Mouse (Mus musculus) midbrain, embryonic 16.5 days (tissue): ENCODE results near the gene Vmn1r124. TPM values are rescaled to one million over a fixed set of nuclear protein-coding genes. Genes with fewer than 3 reads are reported as not detected.
"Not testable (repeated sequence)": the region's sequence is repeated elsewhere in the genome, so short reads cannot be mapped to it uniquely, and the experiment has no call there.

Source experiments
- ATAC-seq: fragments of 200-750 bp; cut with Nextera tagmentation; 2 replicates; pipeline ENCODE4 v1.8.0; 2017; ENCODE audit warnings: moderate TSS enrichment
- H3K27ac ChIP-seq: fragments of 300-500 bp; sonication (generic); 2 replicates; pipeline ENCODE4 v1.5.1; 2014; ENCODE audit warnings: mild to moderate bottlenecking, low read length, mixed read lengths
- H3K27me3 ChIP-seq: fragments of 300-500 bp; sonication (generic); 2 replicates; pipeline ENCODE4 v1.6.1; 2014; ENCODE audit warnings: low read depth, low read length, mixed read lengths; ENCODE audit not compliant: control insufficient read depth, insufficient read depth
- H3K36me3 ChIP-seq: fragments of 300-500 bp; sonication (generic); 2 replicates; pipeline ENCODE4 v1.6.1; 2014; ENCODE audit warnings: mild to moderate bottlenecking, low read length, moderate library complexity, mixed read lengths; ENCODE audit not compliant: control insufficient read depth, insufficient read depth
- H3K4me1 ChIP-seq: fragments of 300-500 bp; sonication (generic); 2 replicates; pipeline ENCODE4 v1.6.1; 2014; ENCODE audit warnings: mild to moderate bottlenecking, low read length, mixed read lengths; ENCODE audit not compliant: control insufficient read depth, insufficient read depth
- H3K4me2 ChIP-seq: fragments of 300-500 bp; sonication (generic); 2 replicates; pipeline ENCODE4 v1.6.1; 2014; ENCODE audit warnings: mild to moderate bottlenecking, low read length, mixed read lengths
- H3K4me3 ChIP-seq: fragments of 300-500 bp; sonication (generic); 2 replicates; pipeline ENCODE4 v1.5.1; 2014; ENCODE audit warnings: low read depth, mild to moderate bottlenecking, low read length, moderate library complexity, mixed read lengths
- H3K9ac ChIP-seq: fragments of 300-500 bp; sonication (generic); 2 replicates; pipeline ENCODE4 v1.6.1; 2014; ENCODE audit warnings: low read depth, low read length, mixed read lengths
- H3K9me3 ChIP-seq: fragments of 300-500 bp; sonication (generic); replicated peaks from 2 replicates; pipeline ENCODE4 v1.6.1; 2014; ENCODE audit warnings: mild to moderate bottlenecking, low read length, mixed read lengths; ENCODE audit not compliant: control insufficient read depth, poor library complexity, severe bottlenecking
- WGBS: fragments of 180-500 bp; shearing (Covaris S2); extraction: QIAGEN DNeasy Blood & Tissue Kit; methylation state at CpG from one replicate; pipeline ENCODE4 v1.1.7; 2014; 5-methylcytosine and 5-hydroxymethylcytosine counted together
- polyA plus RNA-seq: library from polyadenylated mRNA; unstranded; fragments of >200 nt; fragmentation: Nextera tagmentation; extraction: Ambion mirVana; gene quantifications from 2 replicates; pipeline ENCODE4 v1.2.1, GENCODE M21; 2015

Gene Vmn1r124
- polyA plus RNA-seq = not detected in 2 replicates

DNA sequence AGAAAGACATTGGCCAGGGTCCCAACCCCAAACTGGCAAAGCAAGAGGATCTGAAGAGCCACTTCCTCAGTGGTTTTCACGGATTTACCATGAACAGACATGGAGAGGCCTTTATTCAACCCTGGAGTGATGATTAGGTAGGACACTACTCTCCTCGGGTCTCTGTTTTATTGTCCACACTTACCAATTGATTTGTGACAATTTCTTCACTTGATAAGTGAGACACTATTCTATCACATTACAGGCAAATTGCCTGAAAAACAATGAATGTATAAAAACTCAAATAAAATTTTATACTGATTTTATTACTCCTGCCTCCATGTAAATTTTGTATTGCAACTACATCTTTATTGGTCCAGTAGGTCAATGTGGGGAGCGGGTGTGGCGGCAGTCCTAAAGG, at the start of gene Vmn1r124:
Vmn1r124 (minus strand) TSS at position 101 of the 400 bp plus-strand sequence.
- not testable (repeated sequence) for H3K4me1 ChIP-seq, H3K27me3 ChIP-seq, H3K9ac ChIP-seq, H3K27ac ChIP-seq, H3K4me3 ChIP-seq, H3K36me3 ChIP-seq, ATAC-seq, H3K9me3 ChIP-seq, H3K4me2 ChIP-seq
- 74% methylated on average over 4 of the region's 4 CpGs for WGBS

DNA sequence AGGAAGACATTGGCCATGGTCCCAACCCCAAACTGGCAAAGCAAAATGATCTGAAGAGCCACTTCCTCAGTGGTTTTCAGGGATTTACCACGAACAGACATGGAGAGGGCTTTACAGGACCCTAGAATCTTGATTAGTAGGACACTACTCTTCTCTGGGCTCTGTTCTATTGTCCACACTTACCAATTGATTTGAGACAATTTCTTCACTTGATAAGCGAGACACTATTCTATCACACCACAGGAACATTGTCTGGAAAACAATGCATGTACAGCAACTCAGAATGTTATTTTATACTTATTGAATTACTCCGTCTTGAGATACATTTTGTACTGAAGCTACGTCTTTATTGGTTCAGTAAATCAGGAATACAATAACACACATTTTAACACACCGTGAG, 41.0 kb upstream of the Vmn1r124 start, which contains the start of gene Vmn1r126:
Vmn1r126 (minus strand) TSS at position 101 of the 400 bp plus-strand sequence.
- not testable (repeated sequence) for H3K9ac ChIP-seq, ATAC-seq, H3K36me3 ChIP-seq

DNA sequence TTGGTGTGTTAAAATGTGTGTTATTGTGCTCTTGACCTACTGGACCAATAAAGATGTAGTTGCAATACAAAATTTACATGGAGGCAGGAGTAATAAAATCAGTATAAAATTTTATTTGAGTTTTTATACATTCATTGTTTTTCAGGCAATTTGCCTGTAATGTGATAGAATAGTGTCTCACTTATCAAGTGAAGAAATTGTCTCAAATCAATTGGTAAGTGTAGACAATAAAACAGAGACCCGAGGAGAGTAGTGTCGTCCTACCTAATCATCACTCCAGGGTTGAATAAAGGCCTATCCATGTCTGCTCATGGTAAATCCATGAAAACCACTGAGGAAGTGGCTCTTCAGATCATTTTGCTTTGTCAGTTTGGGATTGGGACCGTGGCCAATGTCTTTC, 11.5 kb upstream of the Vmn1r124 start, which contains the start of gene Vmn1r125:
Vmn1r125 (plus strand) TSS at position 301 of the 400 bp plus-strand sequence.
- not testable (repeated sequence) for H3K4me2 ChIP-seq, H3K9ac ChIP-seq, H3K9me3 ChIP-seq, H3K36me3 ChIP-seq, H3K27me3 ChIP-seq, ATAC-seq, H3K4me3 ChIP-seq, H3K27ac ChIP-seq, H3K4me1 ChIP-seq
- 67% methylated on average over 3 of the region's 3 CpGs for WGBS

More for the DNA sequence above, 41.0 kb upstream of the Vmn1r124 start, which contains the start of gene Vmn1r126:
- not testable (repeated sequence) for H3K9me3 ChIP-seq, H3K27me3 ChIP-seq, H3K4me2 ChIP-seq, H3K4me1 ChIP-seq, H3K27ac ChIP-seq, H3K4me3 ChIP-seq
- no CpG with 5 or more reads among the region's 5 CpGs for WGBS

Other genes starting within 250 kb of the Vmn1r124 start
- gene Vmn1r119, start 248.2 kb downstream of the Vmn1r124 start, polyA plus RNA-seq = not detected in 2 replicates
- gene Vmn1r120, start 206.8 kb downstream of the Vmn1r124 start, polyA plus RNA-seq = not detected in 2 replicates
- not detected in 2 replicates for gene Vmn1r121, start 162.1 kb downstream of the Vmn1r124 start, polyA plus RNA-seq
- gene Vmn1r122, start 126.5 kb downstream of the Vmn1r124 start, polyA plus RNA-seq = not detected in 2 replicates
- gene Vmn1r123, start 98.4 kb downstream of the Vmn1r124 start, polyA plus RNA-seq = not detected in 2 replicates
- not detected in 2 replicates for gene Gm5157, start 70.2 kb downstream of the Vmn1r124 start, polyA plus RNA-seq
- not detected in 2 replicates for gene Vmn1r125, start 11.6 kb upstream of the Vmn1r124 start, polyA plus RNA-seq
- not detected in 2 replicates for gene Vmn1r126, start 40.9 kb upstream of the Vmn1r124 start, polyA plus RNA-seq
- gene Vmn1r127, start 59.2 kb upstream of the Vmn1r124 start, polyA plus RNA-seq = not detected in 2 replicates
- not detected in 2 replicates for gene Vmn1r128, start 88.8 kb upstream of the Vmn1r124 start, polyA plus RNA-seq
- gene Vmn1r129, start 100.7 kb upstream of the Vmn1r124 start, polyA plus RNA-seq = not detected in 2 replicates
- not detected in 2 replicates for gene Gm6882, start 172.1 kb upstream of the Vmn1r124 start, polyA plus RNA-seq